Mouse (Mus musculus): ENCODE measurements around the gene Dnajc12.
"Not testable (repeated sequence)": the region's sequence is repeated elsewhere in the genome, so short reads cannot be mapped to it uniquely, and the experiment has no call there.

Gene Dnajc12

DNA sequence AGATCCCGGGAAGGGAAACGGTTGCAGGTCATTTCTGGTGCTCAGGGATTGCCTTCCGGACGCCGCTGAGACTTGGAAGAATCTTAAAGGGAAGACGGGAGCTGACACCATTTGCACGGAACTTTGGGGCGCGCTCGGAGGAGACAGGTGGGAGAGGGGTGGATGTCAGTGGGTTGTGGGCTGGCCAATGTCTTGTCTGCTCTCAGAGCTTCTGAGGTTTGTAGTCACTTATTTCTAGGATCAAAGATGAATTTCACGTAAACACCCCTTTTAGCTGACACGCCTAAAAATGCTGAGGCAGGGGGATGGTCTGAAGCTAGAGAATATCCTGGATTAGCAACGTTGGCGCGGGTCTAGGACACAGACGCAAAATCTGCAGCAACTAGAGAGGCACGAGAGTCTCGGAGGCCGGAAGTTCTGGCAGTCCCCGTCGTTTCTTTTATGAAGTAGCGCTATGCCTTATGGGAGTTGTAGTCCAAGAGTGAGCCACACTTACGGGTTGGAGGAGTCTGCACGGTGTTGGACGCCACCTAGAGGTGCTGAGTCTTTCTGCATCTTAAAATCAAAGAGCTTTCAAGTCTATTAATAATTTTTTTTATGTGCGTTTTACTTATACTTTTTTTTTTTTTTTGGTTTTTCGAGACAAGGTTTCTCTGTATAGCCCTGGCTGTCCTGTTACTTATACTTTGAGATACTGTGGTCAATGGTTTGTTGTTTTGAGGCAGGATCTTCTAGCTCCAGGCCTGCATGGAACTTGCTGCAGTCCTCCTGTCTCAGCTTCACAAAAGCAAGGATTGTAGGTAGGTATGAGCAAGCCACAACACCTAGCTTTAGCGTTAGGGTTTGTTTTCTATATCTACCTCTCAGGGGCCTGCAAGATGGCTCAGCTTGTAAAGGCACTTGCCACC, at the start of gene Dnajc12:
Gene Dnajc12, plus strand, starts transcription at position 72 of the 908 bp plus-strand sequence.
- peak; percentile 81 for DNase-seq (ENCODE audit: low spot score)

- no peak for DNase-seq (ENCODE audit: low spot score)
Observed at GRCm38 (mm10) chr10:63336901-63337300, 45.3 kb upstream of the Dnajc12 start.

DNA sequence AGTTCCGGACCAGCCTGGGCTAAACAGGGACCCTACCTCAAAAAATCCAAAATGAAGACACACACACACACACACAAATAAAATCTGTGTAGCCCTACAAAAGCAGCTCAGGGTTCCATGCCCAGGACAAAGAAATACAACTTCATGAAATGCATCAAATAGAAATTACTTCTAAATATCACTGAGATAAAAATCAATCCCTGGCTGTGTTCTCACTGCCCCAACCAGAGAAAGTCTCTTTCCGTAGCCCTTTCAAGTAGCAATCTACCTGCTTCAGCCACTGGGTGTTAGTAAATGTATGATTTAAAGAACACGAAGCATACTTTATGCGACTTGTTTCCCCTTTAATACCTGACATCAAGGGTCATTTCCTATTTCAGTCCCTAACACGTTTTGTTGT, 44.9 kb upstream of the Dnajc12 start:
- DNase-seq (ENCODE audit: low spot score) = no peak

DNA sequence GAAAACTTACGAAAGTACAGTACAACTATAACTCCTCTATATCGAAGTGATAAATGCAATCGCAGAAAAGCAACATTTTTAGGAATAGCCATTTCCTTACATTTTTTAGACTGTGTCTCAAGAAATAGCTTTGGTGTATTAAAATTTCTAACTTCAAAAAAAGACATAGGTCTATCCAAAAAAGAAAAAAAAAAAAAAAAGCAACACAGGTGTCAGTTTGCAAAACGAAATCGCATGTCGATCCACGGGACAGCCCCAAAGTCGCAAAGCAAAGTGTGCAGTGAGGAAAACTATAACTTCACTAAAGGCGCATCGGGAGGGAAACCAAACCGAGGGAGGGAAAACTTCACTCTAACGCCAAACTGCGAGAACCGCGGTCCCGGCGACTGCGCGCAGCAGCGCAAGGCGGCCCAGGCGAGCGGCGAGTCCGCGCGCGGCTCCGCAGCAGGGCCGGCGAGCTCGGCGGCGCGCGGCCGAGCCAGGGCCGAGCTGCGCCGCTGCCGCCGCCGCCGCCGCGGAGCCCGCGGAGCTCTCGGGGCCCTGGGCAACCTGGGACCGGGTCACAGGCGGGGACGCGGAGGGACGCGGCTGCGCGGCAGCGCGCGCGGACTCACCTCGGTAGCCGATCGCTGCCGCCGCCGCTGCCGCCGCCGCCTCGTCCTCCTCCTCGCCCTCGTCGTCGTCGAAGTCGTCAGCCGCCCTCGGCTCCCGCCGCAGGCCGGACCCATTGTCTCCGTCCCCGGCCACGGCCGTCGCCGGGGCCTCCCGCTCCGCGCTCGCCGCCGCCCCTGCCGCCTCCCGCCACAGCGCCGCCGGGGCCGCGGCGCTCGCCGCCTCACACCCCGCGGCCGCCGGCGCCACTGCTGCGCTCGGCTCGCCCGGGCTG, 44.0 kb upstream of the Dnajc12 start:
- DNase-seq (ENCODE audit: low spot score) = peak; percentile 22

DNA sequence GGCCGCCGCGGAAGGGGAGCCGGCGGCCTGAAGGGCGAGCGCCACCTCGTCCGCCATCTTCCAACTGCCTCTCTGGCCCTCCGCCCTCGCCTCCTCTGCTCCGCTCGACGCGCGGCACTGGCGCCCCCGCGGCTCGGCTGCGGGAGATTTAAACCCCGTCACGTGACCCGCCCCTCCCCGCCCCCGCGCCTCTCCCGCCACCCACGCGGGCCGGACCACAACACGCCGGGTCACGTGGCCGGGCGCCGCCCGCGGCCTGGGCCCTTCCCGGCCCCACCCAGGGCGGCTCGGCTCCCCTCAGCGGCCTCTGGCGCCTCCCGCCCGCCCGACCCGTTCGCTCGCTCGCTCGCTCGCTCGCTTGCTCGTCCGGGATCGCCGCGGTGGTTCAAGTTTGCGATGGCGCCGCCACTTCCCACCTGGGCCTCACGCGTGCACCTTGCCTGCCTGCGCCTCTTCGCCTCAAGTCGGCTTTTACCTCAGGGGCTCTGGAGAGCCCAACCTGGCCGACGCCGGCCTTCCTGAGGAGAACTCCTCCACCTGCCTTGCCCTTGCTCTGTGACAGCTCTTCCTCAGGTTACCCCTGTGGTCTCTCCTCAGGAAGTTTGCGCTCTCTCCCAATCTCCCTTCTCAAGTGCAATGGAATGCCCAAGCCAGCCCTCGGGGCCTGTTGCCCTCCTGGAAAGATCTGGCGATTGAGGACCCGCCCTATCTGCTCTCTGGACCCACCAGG, 43.2 kb upstream of the Dnajc12 start:
- peak; percentile 81 for DNase-seq (ENCODE audit: low spot score)

GRCm38 (mm10) chr10:63341351-63341750, 40.9 kb upstream of the Dnajc12 start:
- no peak for DNase-seq (ENCODE audit: low spot score)

DNA sequence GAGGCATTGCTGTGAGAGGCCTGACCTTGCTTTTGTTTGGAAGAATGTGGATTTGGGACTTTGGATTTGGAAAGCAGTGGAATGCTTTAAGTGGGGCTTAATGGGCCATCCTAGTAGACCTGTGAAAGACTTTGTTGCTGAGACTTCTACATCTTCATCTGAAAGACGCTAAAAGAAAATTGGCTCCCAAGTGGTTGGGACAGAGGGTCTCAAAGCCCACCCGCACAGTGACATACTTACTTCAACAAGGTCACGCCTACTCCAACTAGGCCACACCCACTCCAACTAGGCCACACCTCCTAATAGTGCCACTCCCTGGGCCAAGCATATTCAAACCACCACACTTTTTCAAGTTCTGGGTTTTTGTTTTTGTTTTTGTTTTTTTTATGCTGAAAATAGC, 37.5 kb upstream of the Dnajc12 start:
- no peak for DNase-seq (ENCODE audit: low spot score)

GRCm38 (mm10) chr10:63348291-63348690, 34.0 kb upstream of the Dnajc12 start:
- no peak for DNase-seq (ENCODE audit: low spot score)

DNA sequence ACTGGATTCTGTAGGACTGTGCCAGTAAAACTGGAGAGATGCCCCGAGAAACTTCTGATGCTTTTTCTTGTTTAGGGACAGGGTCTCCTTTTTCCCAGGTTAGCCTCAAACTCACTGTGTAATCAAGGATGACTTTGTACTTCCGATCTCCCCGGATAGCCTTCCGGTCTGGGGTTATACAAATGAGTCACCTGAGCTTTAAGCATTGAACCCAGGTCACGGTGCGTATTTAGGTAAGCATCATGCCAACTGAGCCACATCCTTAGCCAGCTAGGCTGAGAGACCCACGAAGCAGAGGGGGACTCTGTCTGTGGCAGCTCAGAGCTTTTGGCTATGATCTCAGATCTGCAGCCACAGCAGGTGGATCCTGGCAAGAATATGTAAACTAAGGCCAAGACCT, 31.6 kb upstream of the Dnajc12 start:
- no peak for DNase-seq (ENCODE audit: low spot score)

GRCm38 (mm10) chr10:63351099-63351498, 31.1 kb upstream of the Dnajc12 start:
- DNase-seq (ENCODE audit: low spot score) = not testable (repeated sequence)

DNA sequence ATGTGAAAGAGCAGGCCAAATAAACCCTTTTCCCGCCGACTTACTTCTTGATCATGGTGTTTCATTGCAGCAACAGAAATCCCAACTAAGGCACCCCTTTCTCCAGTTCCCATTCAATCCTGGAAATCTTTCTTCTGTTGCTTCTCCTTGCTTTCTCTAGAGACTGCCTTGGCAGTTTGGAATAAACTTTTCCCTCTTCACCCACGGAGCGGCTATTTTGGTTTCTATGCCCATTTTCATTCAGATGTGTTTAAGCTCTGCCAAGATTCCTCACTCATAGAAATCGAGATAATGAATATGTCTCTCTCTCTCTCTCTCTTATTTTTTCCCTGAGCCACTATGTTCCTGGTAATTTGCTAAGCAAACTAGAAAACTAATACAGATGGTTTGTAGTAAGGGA, 30.1 kb upstream of the Dnajc12 start:
- no peak for DNase-seq (ENCODE audit: low spot score)

- no peak for DNase-seq (ENCODE audit: low spot score)
Observed at GRCm38 (mm10) chr10:63360502-63360901, 21.7 kb upstream of the Dnajc12 start.

DNA sequence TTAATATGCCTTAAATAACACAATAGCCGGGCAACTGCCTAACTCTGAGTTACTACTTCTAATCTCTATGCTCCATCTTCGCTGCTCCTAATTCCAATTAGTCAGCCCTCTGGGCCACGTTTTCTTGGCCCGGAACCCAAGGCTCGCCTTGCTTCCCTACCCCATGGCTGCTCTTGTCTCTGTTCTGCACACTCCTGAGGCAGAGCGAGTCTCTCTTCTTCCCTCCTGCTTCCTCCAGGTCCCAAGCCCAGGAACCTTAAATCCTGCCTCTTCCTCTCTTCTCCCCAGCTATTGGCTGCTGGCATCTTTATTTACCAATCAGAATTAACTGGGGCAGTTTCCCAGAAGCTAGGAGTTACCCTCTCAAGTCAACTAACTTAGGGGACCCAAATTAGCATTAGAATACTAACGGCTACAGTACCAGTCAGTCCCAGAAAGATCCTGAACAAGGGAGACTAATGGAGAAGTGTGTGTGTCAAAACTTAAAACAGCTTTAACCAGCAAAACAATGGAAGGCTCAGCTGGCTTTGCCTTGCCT, 16.3 kb upstream of the Dnajc12 start:
- DNase-seq (ENCODE audit: low spot score) = no peak

DNA sequence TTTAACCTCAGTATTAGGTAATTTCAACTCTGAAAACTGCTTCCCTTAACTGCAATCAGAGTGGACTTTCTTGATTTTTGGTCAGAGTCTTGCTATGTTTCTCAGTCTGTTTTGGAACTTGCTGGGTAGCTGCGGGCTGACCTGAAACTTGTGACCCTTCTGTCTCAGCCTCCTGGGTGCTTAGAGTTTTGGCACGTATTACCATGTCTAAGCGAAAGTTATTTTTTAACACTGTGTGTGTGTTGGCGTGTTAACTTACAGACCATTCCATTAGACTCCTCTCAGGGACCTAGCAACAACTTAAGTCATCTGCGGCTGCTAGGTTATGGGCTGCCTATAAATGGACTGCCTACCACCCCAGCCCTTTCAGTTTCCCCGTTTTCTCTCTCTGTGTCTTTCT, 14.9 kb upstream of the Dnajc12 start:
- DNase-seq (ENCODE audit: low spot score) = no peak

DNA sequence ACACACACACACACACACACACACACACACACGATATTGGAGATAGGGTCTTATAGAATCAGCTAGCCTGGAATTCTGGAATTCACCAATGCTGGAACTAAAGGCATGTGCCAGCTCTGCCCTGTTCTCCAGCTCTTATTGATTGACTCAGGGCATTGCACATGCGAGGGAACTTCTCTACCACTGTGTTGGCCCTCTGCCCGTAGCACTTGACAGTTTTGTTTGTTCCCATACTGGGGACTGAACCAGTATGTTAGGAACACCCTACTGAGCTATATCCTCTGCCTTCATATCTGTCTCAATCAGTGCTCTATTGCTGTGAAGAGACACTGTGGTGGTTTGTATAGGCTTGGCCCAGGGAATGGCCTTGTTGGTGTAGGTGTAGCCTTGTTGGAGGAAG, 14.2 kb upstream of the Dnajc12 start:
- no peak for DNase-seq (ENCODE audit: low spot score)

DNA sequence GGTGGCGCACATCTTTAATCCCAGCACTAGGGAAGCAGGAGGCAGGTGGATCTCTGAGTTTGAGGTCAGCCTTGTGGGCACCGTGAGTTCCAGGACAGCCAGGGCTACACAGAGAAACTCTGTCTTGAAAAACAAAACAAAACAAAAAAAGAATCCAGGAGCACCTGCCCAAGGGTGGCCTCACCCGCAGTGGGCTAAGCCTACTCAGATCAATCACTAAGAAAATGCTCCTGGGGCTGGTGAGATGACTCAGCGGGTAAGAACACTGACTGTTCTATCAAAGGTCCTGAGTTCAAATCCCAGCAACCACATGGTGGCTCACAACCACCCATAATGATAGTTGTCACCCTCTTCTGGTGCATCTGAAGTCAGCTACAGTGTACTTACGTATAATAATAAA, 5.9 kb upstream of the Dnajc12 start:
- no peak for DNase-seq (ENCODE audit: low spot score)

GRCm38 (mm10) chr10:63377468-63377867, 4.8 kb upstream of the Dnajc12 start:
- peak; percentile 68 for DNase-seq (ENCODE audit: low spot score)

- no peak for DNase-seq (ENCODE audit: low spot score)
Observed at GRCm38 (mm10) chr10:63378948-63379680, 3.1 kb upstream of the Dnajc12 start.

- DNase-seq (ENCODE audit: low spot score) = no peak
Observed at GRCm38 (mm10) chr10:63381498-63382280, 554 bp upstream of the Dnajc12 start, which contains the start of gene Sirt1. Gene Sirt1, minus strand, starts transcription at chr10:63381704.

DNA sequence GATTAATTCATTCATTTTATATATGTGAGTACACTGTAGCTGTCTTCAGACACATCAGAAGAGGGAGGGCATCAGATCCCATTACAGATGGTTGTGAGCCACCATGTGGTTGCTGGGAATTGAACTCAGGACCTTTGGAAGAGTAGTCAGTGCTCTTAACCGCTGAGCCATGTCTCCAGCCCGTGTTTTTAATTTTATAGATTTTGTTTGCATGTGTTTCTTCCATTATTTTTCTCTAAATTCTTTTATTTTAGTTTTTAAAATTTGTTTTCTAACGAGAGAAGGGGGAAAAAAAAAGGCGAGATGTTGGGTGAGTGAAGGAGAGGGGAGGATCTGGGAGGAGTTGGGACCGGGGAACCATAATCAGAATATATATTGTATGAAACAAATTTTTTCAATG, 3.7 kb downstream of the Dnajc12 start:
- not testable (repeated sequence) for DNase-seq (ENCODE audit: low spot score)

Data from layer of hippocampus, adult 11-12 months (tissue).